ENCODE assay signal across 15 mouse cellular contexts in genomic region chr3:121645447-121645846, GRCm38 (mm10). TPM values are rescaled to one million over a fixed set of nuclear protein-coding genes. Genes with fewer than 3 reads are reported as not detected.
A peak's percentile ranks its signal among the peaks of the same experiment; 100 is the strongest.
DNase-seq lines count a peak whose midpoint lies in the region; ATAC-seq lines count a peak whose summit lies in the region.
"Had no signal": no experiment of that assay in that cellular context is flagged by ENCODE, and none has a peak within 500 bp of the region (broad histone marks: within the 10 kb centered on the region; RNA-seq: fewer than 3 reads in every experiment).

No protein-coding gene starts in this region.

- no peaks in the 10 kb centered on the region for H3K4me1 ChIP-seq in hindbrain, embryonic 11.5 days (replicated peaks; ENCODE audit: control insufficient read depth, insufficient read depth, low read length)
- 0 out of 2 replicates have a peak, but pooled peaks cover 6% of the 10 kb centered on the region for H3K4me1 ChIP-seq in hindbrain, embryonic 13.5 days (replicated peaks)
- peaks cover 37% of the 10 kb centered on the region for H3K4me1 ChIP-seq in kidney, embryonic 16.5 days (ENCODE audit: insufficient read depth, low read length)

- no peaks in the 10 kb centered on the region for H3K9me3 ChIP-seq in hindbrain, embryonic 11.5 days (ENCODE audit: control insufficient read depth, low read length)
- H3K9me3 ChIP-seq in hindbrain, embryonic 13.5 days: no peaks in the 10 kb centered on the region
- H3K9me3 ChIP-seq in kidney, embryonic 16.5 days (ENCODE audit: low read length): no peaks in the 10 kb centered on the region
- H3K9me3 ChIP-seq: embryonic facial prominence, embryonic 13.5 days; heart, embryonic 12.5 days had no signal

- no peak overlapping the region for H3K4me2 ChIP-seq in hindbrain, embryonic 11.5 days (replicated peaks; ENCODE audit: low read depth, low read length)
- no peak overlapping the region for H3K4me2 ChIP-seq in hindbrain, embryonic 13.5 days
- no peak overlapping the region for H3K4me2 ChIP-seq in kidney, embryonic 16.5 days (replicated peaks; ENCODE audit: low read depth, low read length)
- H3K4me2 ChIP-seq: embryonic facial prominence, embryonic 13.5 days; heart, embryonic 12.5 days had no signal

- no peaks in the 10 kb centered on the region for H3K27me3 ChIP-seq in hindbrain, embryonic 11.5 days (ENCODE audit: control insufficient read depth, insufficient read depth, low read length)
- H3K27me3 ChIP-seq in hindbrain, embryonic 13.5 days: no peaks in the 10 kb centered on the region
- no peaks in the 10 kb centered on the region for H3K27me3 ChIP-seq in kidney, embryonic 16.5 days (ENCODE audit: insufficient read depth, low read length)
- H3K27me3 ChIP-seq: embryonic facial prominence, embryonic 13.5 days; heart, embryonic 12.5 days had no signal

- 21% methylated on average over 7 of the region's 7 CpGs for WGBS in hindbrain, embryonic 11.5 days
- WGBS in hindbrain, embryonic 13.5 days: 22% methylated on average over 7 of the region's 7 CpGs
- 76% methylated on average over 7 of the region's 7 CpGs for WGBS in kidney, embryonic 16.5 days

- ATAC-seq in hindbrain, embryonic 11.5 days (ENCODE audit: low FRiP score): no peak
- ATAC-seq in hindbrain, embryonic 13.5 days (ENCODE audit: low FRiP score): no peak
- no peak for ATAC-seq in kidney, embryonic 16.5 days (ENCODE audit: low FRiP score, low TSS enrichment)
- ATAC-seq: forebrain, embryonic 16.5 days had no signal

- peak; percentile 13 for DNase-seq in hindbrain, embryonic 11.5 days (ENCODE audit: low spot score)
- DNase-seq in embryo, embryonic 11 days: peak; percentile 32
- DNase-seq in mesoderm, embryonic 11.5 days (ENCODE audit: low read depth, low spot score): peak; percentile 37
- no peak for DNase-seq in cerebellum, postnatal 14 days
- no peak for DNase-seq in spleen, postnatal 4 days (ENCODE audit: low spot score in 2 of 2)
- no peak for DNase-seq in layer of hippocampus, postnatal 10 days (ENCODE audit: low spot score in 2 of 2)
- DNase-seq: retina, postnatal 1 day; thymus, adult 2 months had no signal

- H3K9ac ChIP-seq in hindbrain, embryonic 11.5 days (ENCODE audit: low read depth, low read length): no peak overlapping the region
- H3K9ac ChIP-seq in hindbrain, embryonic 13.5 days: no peak overlapping the region
- H3K9ac ChIP-seq in kidney, embryonic 16.5 days (replicated peaks; ENCODE audit: low read length): no peak overlapping the region
- H3K9ac ChIP-seq: embryonic facial prominence, embryonic 13.5 days; heart, embryonic 12.5 days; liver, embryonic 14.5 days had no signal

- no peaks in the 10 kb centered on the region for H3K36me3 ChIP-seq in hindbrain, embryonic 11.5 days (ENCODE audit: control insufficient read depth, insufficient read depth, low read length)
- no peaks in the 10 kb centered on the region for H3K36me3 ChIP-seq in hindbrain, embryonic 13.5 days
- no peaks in the 10 kb centered on the region for H3K36me3 ChIP-seq in kidney, embryonic 16.5 days (ENCODE audit: insufficient read depth, low read length)
- H3K36me3 ChIP-seq: embryonic facial prominence, embryonic 13.5 days; heart, embryonic 12.5 days had no signal

- H3K4me3 ChIP-seq in hindbrain, embryonic 11.5 days (ENCODE audit: low read depth, low read length): no peak overlapping the region
- H3K4me3 ChIP-seq in hindbrain, embryonic 13.5 days: no peak overlapping the region
- no peak overlapping the region for H3K4me3 ChIP-seq in kidney, embryonic 16.5 days (ENCODE audit: low read length)
- H3K4me3 ChIP-seq: embryonic facial prominence, embryonic 13.5 days; heart, embryonic 12.5 days had no signal

- no peak overlapping the region for H3K27ac ChIP-seq in hindbrain, embryonic 11.5 days (ENCODE audit: low read depth, low read length)
- no peak overlapping the region for H3K27ac ChIP-seq in hindbrain, embryonic 13.5 days
- peak overlapping the region; percentile 96 for H3K27ac ChIP-seq in kidney, embryonic 16.5 days (ENCODE audit: low read length)
- H3K27ac ChIP-seq: embryonic facial prominence, embryonic 13.5 days; liver, embryonic 14.5 days had no signal

RNA-seq across cellular contexts. Expression of gene 4930432M17Rik, which starts 25.1 kb away (rescaled TPM):
- not detected in 2 replicates for polyA plus RNA-seq in hindbrain, embryonic 11.5 days (2014; fragmentation: Nextera tagmentation; extraction: Ambion mirVana)
- not detected in 2 replicates for polyA plus RNA-seq in hindbrain, embryonic 13.5 days (2015; fragmentation: Nextera tagmentation; extraction: Ambion mirVana)
- polyA plus RNA-seq in kidney, embryonic 16.5 days (2015; fragmentation: Nextera tagmentation; extraction: Ambion mirVana): not detected in 2 replicates
- not detected for total RNA-seq in layer of hippocampus, postnatal 10 days (2021)
- total RNA-seq: left cerebral cortex, postnatal 10 days had no signal
- polyA plus RNA-seq: embryonic facial prominence, embryonic 13.5 days; forebrain, embryonic 16.5 days; heart, embryonic 12.5 days; liver, embryonic 14.5 days; thymus, adult 2 months had no signal

Comparison
In these comparisons a context has a peak if more than half of its experiments do, and no peak if none do; other contexts are left out.
1. DNase-seq: peak in hindbrain, embryonic 11.5 days (single experiment), embryo, embryonic 11 days (single experiment) and mesoderm, embryonic 11.5 days (single experiment); none in cerebellum, postnatal 14 days (0 of 2), spleen, postnatal 4 days (0 of 2) and layer of hippocampus, postnatal 10 days (0 of 2).